In genomic region chr2:181673501-181673900, GRCm38 (mm10) we compare ENCODE assay signal across 12 mouse cellular contexts. TPM values are rescaled to one million over a fixed set of nuclear protein-coding genes. Genes with fewer than 3 reads are reported as not detected.
DNase-seq lines count a peak whose midpoint lies in the region.
"Had no signal": no experiment of that assay in that cellular context is flagged by ENCODE, and none has a peak within 500 bp of the region (broad histone marks: within the 10 kb centered on the region; RNA-seq: fewer than 3 reads in every experiment).

No protein-coding gene starts in this region.

- peak; percentile 39 for DNase-seq in embryo, embryonic 10 days (ENCODE audit: low spot score)
- DNase-seq in embryo, embryonic 9.5 days (ENCODE audit: extremely low spot score), result no peak
- peak; percentile 10 to 16 for DNase-seq in kidney, postnatal 36 days
- no peak for DNase-seq in kidney, adult 9 months
- DNase-seq in embryo, embryonic 10.5 days (ENCODE audit: low spot score), result peak; percentile 36
- peak; percentile 46 to 77 for DNase-seq in lung, postnatal 4 days
- no peak for DNase-seq in gastrocnemius, postnatal 10 days
- DNase-seq in left cerebral cortex, adult 11 months (ENCODE audit: low spot score), result no peak
- DNase-seq: cerebellum, adult 18-20 months; liver had no signal

RNA-seq across cellular contexts. Expression of gene Sox18, which starts 2.1 kb away (rescaled TPM):
- 10 to 100 TPM; 25.4 to 36.2 TPM for total RNA-seq in gastrocnemius, postnatal 10 days (2021)
- total RNA-seq: granulocyte monocyte progenitor cell, adult 5-6 weeks had no signal

RNA-seq across cellular contexts. Expression of gene Tcea2, which starts 6.6 kb away (rescaled TPM):
- 1 to 10 TPM; 5.6 to 6.3 TPM for total RNA-seq in gastrocnemius, postnatal 10 days (2021)

RNA-seq across cellular contexts. Expression of gene Gm29797, which starts 16.7 kb away (rescaled TPM):
- not detected for total RNA-seq in gastrocnemius, postnatal 10 days (2021)
- total RNA-seq: granulocyte monocyte progenitor cell, adult 5-6 weeks; midbrain, postnatal 0 days had no signal

RNA-seq across cellular contexts. Expression of gene Rgs19, which starts 20.3 kb away (rescaled TPM):
- total RNA-seq in gastrocnemius, postnatal 10 days (2021), result 1 to 10 TPM; 7.5 to 9.6 TPM

RNA-seq across cellular contexts. Expression of gene Lkaaear1, which starts 24.7 kb away (rescaled TPM):
- total RNA-seq in gastrocnemius, postnatal 10 days (2021), result not detected
- total RNA-seq: granulocyte monocyte progenitor cell, adult 5-6 weeks; midbrain, postnatal 0 days had no signal

Comparison
In these comparisons a context has a peak if more than half of its experiments do, and no peak if none do; other contexts are left out.
1. DNase-seq: peak in embryo, embryonic 10 days (single experiment), kidney, postnatal 36 days (2 of 2), embryo, embryonic 10.5 days (single experiment) and lung, postnatal 4 days (2 of 2); none in embryo, embryonic 9.5 days (single experiment), kidney, adult 9 months (single experiment), gastrocnemius, postnatal 10 days (single experiment) and left cerebral cortex, adult 11 months (single experiment).